Mouse (Mus musculus): Measurements from ENCODE around the gene Cplx2. TPM values are rescaled to one million over a fixed set of nuclear protein-coding genes. Genes with fewer than 3 reads are reported as not detected.

Cplx2 gene
- polyA plus RNA-seq, 1 experiment = 2.0 TPM

GRCm38 (mm10) chr13:54415059-54415458 is 43.9 kb downstream of the Cplx2 start:
- Histone ChIP-seq H3K27ac (ENCODE audit: insufficient read depth, low read length) (no peak overlapping the region), H3K27me3 (ENCODE audit: control insufficient read depth, insufficient read depth, low read length, poor library complexity, severe bottlenecking) (no peaks in the 10 kb centered on the region), H3K9me3 (replicated peaks; ENCODE audit: control insufficient read depth, insufficient read depth, low read length, poor library complexity, severe bottlenecking) (no peaks in the 10 kb centered on the region), H3K9ac (ENCODE audit: low read depth, poor library complexity, severe bottlenecking) (no peak overlapping the region), H3K4me1 (ENCODE audit: control insufficient read depth, insufficient read depth, low read length) (no peaks in the 10 kb centered on the region), H3K4me3 (ENCODE audit: low read depth, low read length) (no peak overlapping the region), H3K36me3 (ENCODE audit: control insufficient read depth, insufficient read depth, low read length, poor library complexity, severe bottlenecking) (no peaks in the 10 kb centered on the region)
- TF ChIP-seq EP300 (IDR thresholded peaks at IDR 0.05; ENCODE audit: insufficient read depth, low read depth, low read length) (no peak), CTCF (IDR thresholded peaks at IDR 0.05; ENCODE audit: low read depth, low read length) (no peak), POLR2A (IDR thresholded peaks at IDR 0.05; ENCODE audit: insufficient read depth, low read length) (no peak)

GRCm38 (mm10) chr13:54418781-54419327 is 47.7 kb downstream of the Cplx2 start:
- Histone ChIP-seq H3K9me3 (replicated peaks; ENCODE audit: control insufficient read depth, insufficient read depth, low read length, poor library complexity, severe bottlenecking) (peaks cover 19% of the 10 kb centered on the region), H3K9ac (ENCODE audit: low read depth, poor library complexity, severe bottlenecking) (no peak overlapping the region), H3K27me3 (ENCODE audit: control insufficient read depth, insufficient read depth, low read length, poor library complexity, severe bottlenecking) (no peaks in the 10 kb centered on the region), H3K4me1 (ENCODE audit: control insufficient read depth, insufficient read depth, low read length) (no peaks in the 10 kb centered on the region), H3K36me3 (ENCODE audit: control insufficient read depth, insufficient read depth, low read length, poor library complexity, severe bottlenecking) (no peaks in the 10 kb centered on the region), H3K27ac (ENCODE audit: insufficient read depth, low read length) (no peak overlapping the region), H3K4me3 (ENCODE audit: low read depth, low read length) (no peak overlapping the region)
- no peak for TF ChIP-seq POLR2A (IDR thresholded peaks at IDR 0.05; ENCODE audit: insufficient read depth, low read length)
- no peak for TF ChIP-seq EP300 (IDR thresholded peaks at IDR 0.05; ENCODE audit: insufficient read depth, low read depth, low read length)
- no peak for TF ChIP-seq CTCF (IDR thresholded peaks at IDR 0.05; ENCODE audit: low read depth, low read length)

GRCm38 (mm10) chr13:54420226-54420625 is 49.1 kb downstream of the Cplx2 start:
- H3K9ac ChIP-seq (ENCODE audit: low read depth, poor library complexity, severe bottlenecking) = no peak overlapping the region
- TF ChIP-seq EP300 (IDR thresholded peaks at IDR 0.05; ENCODE audit: insufficient read depth, low read depth, low read length) (no peak), POLR2A (IDR thresholded peaks at IDR 0.05; ENCODE audit: insufficient read depth, low read length) (no peak), CTCF (IDR thresholded peaks at IDR 0.05; ENCODE audit: low read depth, low read length) (no peak)
- no peaks in the 10 kb centered on the region for H3K4me1 ChIP-seq (ENCODE audit: control insufficient read depth, insufficient read depth, low read length)
- no peak overlapping the region for H3K27ac ChIP-seq (ENCODE audit: insufficient read depth, low read length)
- H3K9me3 ChIP-seq (replicated peaks; ENCODE audit: control insufficient read depth, insufficient read depth, low read length, poor library complexity, severe bottlenecking) = peaks cover 27% of the 10 kb centered on the region
- H3K27me3 ChIP-seq (ENCODE audit: control insufficient read depth, insufficient read depth, low read length, poor library complexity, severe bottlenecking) = no peaks in the 10 kb centered on the region
- no peak overlapping the region for H3K4me3 ChIP-seq (ENCODE audit: low read depth, low read length)
- no peaks in the 10 kb centered on the region for H3K36me3 ChIP-seq (ENCODE audit: control insufficient read depth, insufficient read depth, low read length, poor library complexity, severe bottlenecking)

GRCm38 (mm10) chr13:54425269-54425668 is 54.1 kb downstream of the Cplx2 start:
- Histone ChIP-seq H3K4me1 (ENCODE audit: control insufficient read depth, insufficient read depth, low read length) (no peaks in the 10 kb centered on the region), H3K4me3 (ENCODE audit: low read depth, low read length) (no peak overlapping the region), H3K9ac (ENCODE audit: low read depth, poor library complexity, severe bottlenecking) (no peak overlapping the region), H3K36me3 (ENCODE audit: control insufficient read depth, insufficient read depth, low read length, poor library complexity, severe bottlenecking) (no peaks in the 10 kb centered on the region), H3K27ac (ENCODE audit: insufficient read depth, low read length) (no peak overlapping the region), H3K9me3 (replicated peaks; ENCODE audit: control insufficient read depth, insufficient read depth, low read length, poor library complexity, severe bottlenecking) (peaks cover 25% of the 10 kb centered on the region), H3K27me3 (ENCODE audit: control insufficient read depth, insufficient read depth, low read length, poor library complexity, severe bottlenecking) (no peaks in the 10 kb centered on the region)
- TF ChIP-seq POLR2A (IDR thresholded peaks at IDR 0.05; ENCODE audit: insufficient read depth, low read length) (no peak), CTCF (IDR thresholded peaks at IDR 0.05; ENCODE audit: low read depth, low read length) (no peak), EP300 (IDR thresholded peaks at IDR 0.05; ENCODE audit: insufficient read depth, low read depth, low read length) (no peak)

DNA sequence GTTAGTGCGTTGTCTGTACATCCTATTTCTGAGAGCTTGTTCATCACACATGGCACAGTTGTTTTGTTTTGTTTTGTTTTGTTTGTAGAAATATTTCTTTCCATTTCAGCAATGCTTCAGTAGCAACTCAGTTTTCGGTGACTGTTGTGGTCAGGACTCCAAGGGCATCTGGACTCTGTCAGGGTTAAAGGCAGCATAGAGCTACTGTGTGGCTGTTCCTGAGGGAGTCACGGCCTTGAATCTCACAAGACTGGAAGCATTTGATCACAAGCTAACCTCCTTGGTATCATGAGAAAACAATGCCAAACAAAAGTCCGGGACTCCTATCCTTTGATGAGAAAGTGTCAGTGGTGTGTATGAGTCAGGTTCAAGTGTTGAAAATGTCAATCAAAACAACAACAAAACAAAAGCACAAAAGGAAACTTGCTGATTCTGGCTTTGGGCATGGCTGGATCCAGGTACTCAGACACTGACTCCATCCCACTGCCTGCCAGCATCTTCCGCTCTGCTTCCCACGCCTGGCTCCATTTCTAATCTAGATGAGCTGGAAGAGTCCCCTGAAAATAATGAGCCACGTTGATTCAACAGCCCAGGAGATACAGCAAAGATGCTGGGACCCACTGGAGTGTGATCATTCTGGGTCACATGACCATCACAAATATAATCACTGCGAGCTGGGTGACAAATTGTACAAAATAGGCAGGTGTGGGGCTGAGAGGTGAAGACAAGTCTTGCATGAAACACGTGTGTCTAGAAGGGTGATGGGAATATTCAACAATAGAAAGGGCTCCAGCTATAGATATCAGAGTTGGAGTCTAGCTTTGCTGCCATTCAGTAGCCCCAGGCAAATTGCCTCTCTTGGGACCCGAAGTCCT is 55.9 kb downstream of the Cplx2 start:
- no peak for TF ChIP-seq CTCF (IDR thresholded peaks at IDR 0.05; ENCODE audit: low read depth, low read length)
- no peak for TF ChIP-seq POLR2A (IDR thresholded peaks at IDR 0.05; ENCODE audit: insufficient read depth, low read length)
- no peak for TF ChIP-seq EP300 (IDR thresholded peaks at IDR 0.05; ENCODE audit: insufficient read depth, low read depth, low read length)
- H3K4me1 ChIP-seq (ENCODE audit: control insufficient read depth, insufficient read depth, low read length) = no peaks in the 10 kb centered on the region
- H3K9me3 ChIP-seq (replicated peaks; ENCODE audit: control insufficient read depth, insufficient read depth, low read length, poor library complexity, severe bottlenecking) = peaks cover 15% of the 10 kb centered on the region
- no peaks in the 10 kb centered on the region for H3K27me3 ChIP-seq (ENCODE audit: control insufficient read depth, insufficient read depth, low read length, poor library complexity, severe bottlenecking)
- H3K4me3 ChIP-seq (ENCODE audit: low read depth, low read length) = no peak overlapping the region
- no peaks in the 10 kb centered on the region for H3K36me3 ChIP-seq (ENCODE audit: control insufficient read depth, insufficient read depth, low read length, poor library complexity, severe bottlenecking)
- H3K27ac ChIP-seq (ENCODE audit: insufficient read depth, low read length) = no peak overlapping the region
- no peak overlapping the region for H3K9ac ChIP-seq (ENCODE audit: low read depth, poor library complexity, severe bottlenecking)

GRCm38 (mm10) chr13:54428771-54429170 is 57.6 kb downstream of the Cplx2 start:
- H3K9me3 ChIP-seq (replicated peaks; ENCODE audit: control insufficient read depth, insufficient read depth, low read length, poor library complexity, severe bottlenecking) = peaks cover 9% of the 10 kb centered on the region
- no peak overlapping the region for H3K27ac ChIP-seq (ENCODE audit: insufficient read depth, low read length)
- H3K4me1 ChIP-seq (ENCODE audit: control insufficient read depth, insufficient read depth, low read length) = no peaks in the 10 kb centered on the region
- TF ChIP-seq CTCF (IDR thresholded peaks at IDR 0.05; ENCODE audit: low read depth, low read length) = no peak
- TF ChIP-seq EP300 (IDR thresholded peaks at IDR 0.05; ENCODE audit: insufficient read depth, low read depth, low read length) = no peak
- no peak for TF ChIP-seq POLR2A (IDR thresholded peaks at IDR 0.05; ENCODE audit: insufficient read depth, low read length)
- no peaks in the 10 kb centered on the region for H3K36me3 ChIP-seq (ENCODE audit: control insufficient read depth, insufficient read depth, low read length, poor library complexity, severe bottlenecking)
- H3K9ac ChIP-seq (ENCODE audit: low read depth, poor library complexity, severe bottlenecking) = no peak overlapping the region
- H3K4me3 ChIP-seq (ENCODE audit: low read depth, low read length) = no peak overlapping the region
- no peaks in the 10 kb centered on the region for H3K27me3 ChIP-seq (ENCODE audit: control insufficient read depth, insufficient read depth, low read length, poor library complexity, severe bottlenecking)
